Mouse (Mus musculus) thymus, postnatal 0 days (tissue): ENCODE data around the gene Cda. TPM values are rescaled to one million over a fixed set of nuclear protein-coding genes. Genes with fewer than 3 reads are reported as not detected.

Experiments used
- DNase-seq: peaks from one replicate; pipeline ENCODE4 v3.0.0-alpha.2; 2015; ENCODE audit warnings: low spot score
- polyA plus RNA-seq: library from polyadenylated mRNA; unstranded; fragments of >200 nt; fragmentation: Nextera tagmentation; extraction: Ambion mirVana; gene quantifications from 2 replicates; pipeline ENCODE4 v1.2.1, GENCODE M21; 2015

Gene Cda
- polyA plus RNA-seq, 1 experiment from 2014 or later: 0.55 TPM

DNA sequence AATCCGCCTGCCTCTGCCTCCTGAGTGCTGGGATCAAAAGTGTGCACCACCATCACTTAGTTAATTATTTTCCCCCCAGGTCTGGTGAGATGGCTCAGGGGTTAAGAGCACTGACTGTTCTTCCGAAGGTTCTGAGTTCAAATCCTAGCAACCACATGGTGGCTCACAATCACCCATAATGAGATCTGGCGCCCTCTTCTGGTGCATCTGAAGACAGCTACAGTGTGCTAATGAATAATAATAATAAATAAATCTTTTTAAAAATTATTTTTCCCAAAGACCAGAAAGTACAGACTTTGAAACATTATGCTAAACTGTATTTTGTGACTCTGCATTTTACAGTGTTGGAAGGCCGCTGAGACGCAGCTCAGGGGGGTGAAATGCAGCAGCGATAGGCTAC, 32.1 kb downstream of the Cda start:
- no peak for DNase-seq

- no peak for DNase-seq
Measured at GRCm38 (mm10) chr4:138335036-138335435, 32.8 kb downstream of the Cda start.

DNA sequence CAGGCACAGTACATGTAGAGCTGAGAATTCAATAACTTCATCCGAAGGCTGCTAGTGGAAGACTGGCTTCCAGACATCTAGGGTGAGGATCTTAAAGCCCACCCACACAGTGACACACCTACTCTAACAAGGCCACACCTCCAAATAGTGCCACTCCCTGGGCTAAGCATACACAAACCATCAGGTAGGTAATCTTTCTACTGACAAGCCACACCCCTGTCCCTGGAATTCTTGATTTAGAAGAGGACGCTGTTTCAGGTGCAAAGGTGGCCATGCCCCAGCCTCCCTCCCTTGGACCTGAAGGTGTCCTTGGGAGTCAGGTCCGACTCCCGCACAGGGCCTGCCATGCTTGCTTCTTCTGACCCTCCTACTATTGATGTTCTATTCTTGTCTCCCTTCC, 34.7 kb downstream of the Cda start:
- DNase-seq: no peak

- DNase-seq: no peak
Measured at GRCm38 (mm10) chr4:138331647-138332046, 36.1 kb downstream of the Cda start.

DNA sequence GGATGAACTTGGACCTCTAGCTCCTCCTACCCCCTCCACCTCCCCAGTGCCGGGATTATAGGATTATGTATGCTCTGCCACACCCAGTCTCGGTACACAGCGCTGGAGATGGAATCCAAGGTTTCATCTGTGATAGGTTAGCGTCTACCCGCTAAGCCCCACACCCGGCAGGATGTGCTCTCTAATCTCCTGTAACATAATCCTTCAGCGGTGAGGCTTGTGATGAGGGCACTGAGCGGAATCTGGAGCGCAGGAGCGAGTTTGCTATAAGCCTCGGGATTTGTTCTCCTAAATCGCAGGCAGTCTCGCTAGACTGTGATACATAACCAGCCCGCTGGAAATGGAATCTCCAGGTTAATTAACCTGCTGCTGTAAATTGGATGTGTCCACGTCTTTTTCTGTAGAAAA, 37.5 kb downstream of the Cda start:
- no peak for DNase-seq

DNA sequence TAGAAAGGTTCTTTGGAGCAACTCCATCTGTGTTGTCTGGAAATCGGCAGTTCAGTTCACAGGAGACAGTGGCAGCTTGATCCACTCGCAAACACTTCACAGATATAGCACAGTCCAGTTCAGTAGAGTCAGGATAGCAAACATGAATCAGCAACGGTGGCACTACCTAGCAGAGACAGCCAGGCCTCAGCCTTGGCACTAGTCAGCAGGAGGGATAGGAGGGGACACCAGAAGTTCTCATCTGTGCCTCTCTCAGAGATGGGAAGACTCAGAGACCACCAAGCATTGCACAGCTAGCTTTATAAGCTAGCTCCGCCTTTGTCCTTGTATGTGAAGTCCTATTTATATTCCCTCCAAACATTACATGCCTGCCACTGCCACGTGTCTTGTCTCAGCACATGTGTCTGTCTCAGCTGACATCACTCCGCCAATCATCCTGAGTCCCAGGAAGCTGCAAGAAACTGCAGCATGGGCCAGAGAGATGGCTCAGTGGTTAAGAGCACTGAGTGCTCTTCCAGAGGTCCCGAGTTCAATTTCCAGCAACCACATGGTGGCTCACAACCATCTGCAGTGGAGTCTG, 39.8 kb downstream of the Cda start:
- peak; percentile 46 for DNase-seq

DNA sequence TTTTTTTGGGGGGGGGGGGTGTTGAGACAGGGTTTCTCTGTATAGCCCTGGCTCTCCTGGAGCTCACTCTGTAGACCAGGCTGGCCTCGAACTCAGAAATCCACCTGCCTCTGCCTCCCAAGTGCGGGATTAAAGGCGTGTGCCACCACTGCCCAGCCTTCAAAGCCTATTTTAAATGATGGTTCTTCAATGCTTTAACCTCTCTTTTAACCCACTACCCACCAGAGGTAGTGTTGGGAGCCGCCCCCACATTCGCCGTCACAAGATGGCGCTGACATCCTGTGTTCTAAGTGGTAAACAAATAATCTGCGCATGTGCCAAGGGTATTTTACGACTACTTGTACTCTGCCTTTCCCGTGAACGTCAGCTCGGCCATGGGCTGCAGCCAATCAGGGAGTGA, 40.6 kb downstream of the Cda start:
- DNase-seq: peak; percentile 49

DNA sequence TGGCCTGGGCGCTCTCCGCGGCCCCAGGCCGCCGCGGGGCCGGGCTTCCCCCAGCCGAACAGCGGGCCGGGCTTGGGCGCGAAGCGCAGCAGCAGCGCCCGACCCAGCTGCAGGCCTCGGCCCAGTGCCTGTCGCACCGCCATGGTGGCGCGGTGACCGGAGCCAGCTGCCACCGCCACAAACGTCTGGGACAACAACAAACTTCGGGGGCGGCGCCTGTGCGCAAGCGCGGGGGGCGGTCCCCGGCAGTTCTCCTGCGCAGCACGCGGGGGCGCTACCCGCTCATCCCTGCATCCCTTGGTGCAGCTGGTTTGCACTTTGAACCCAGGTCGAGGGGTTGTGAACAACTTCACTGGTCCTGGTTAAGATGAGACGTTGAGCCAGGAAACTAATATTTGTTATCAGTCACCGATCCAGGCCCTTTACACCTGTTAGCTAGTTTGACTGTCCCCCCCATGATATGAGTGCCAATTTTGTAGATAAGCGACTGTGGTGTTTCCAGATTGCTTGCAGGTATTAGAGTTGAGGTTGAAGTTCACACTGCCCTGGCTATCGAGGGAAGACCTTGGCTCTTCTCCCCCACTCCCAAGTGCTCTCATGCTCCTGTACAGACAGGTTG, 41.6 kb downstream of the Cda start, which contains the start of gene Pink1:
Gene Pink1 (minus strand): TSS at position 231 of the 619 bp plus-strand sequence.
- DNase-seq: peak; percentile 91

DNA sequence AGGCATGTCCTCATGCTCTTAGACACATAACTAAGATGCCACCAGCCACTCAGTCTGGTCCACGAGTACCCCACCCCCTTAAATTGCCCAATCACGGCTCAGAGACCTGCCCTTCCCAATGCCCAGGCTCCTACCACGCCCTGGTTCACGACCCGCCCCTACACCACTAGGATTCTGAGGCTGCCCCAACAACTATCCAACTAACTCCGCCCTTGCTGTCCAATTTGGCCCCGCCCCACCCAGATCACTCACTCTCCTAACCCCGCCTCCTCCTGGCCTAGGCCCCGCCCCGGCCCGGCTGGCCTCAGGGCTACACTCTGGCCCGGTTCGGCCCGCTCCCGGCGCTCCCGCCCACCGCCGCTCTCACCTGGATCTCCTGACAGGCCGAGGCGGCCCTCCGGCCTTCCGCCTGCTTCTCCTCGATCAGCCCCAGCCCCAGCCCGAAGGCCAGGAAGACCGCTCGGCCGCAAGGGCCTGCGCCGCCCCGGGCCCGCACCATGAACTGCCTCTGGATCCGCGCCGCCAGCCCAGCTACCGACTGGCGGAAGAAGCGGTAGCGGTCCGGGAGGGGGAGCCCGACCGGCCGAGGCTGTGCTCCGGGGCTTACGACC, 42.2 kb downstream of the Cda start:
- peak; percentile 84 for DNase-seq

DNA sequence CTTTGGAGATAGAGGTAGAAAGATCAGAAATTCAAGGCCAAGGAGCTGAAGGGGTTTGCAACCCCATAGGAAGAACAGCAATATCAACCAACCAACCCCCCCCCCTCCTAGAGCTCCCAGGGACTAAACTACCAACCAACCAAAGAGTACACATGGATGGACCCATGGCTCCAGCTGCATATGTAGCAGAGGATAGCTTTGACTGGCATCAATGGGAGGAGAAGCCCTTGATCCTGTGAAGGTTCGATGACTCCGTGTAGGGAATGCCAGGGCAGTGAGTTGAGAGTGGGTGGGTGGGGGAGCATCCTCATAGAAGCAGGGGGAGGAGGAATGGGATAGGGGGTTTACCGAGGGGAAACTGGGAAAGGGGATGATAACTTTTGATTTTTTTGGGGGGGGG, 43.3 kb downstream of the Cda start:
- no peak for DNase-seq

GRCm38 (mm10) chr4:138323753-138324152, 44.0 kb downstream of the Cda start:
- no peak for DNase-seq

- no peak for DNase-seq
Measured at GRCm38 (mm10) chr4:138322692-138323091, 45.1 kb downstream of the Cda start.

- no peak for DNase-seq
Measured at GRCm38 (mm10) chr4:138321488-138321887, 46.3 kb downstream of the Cda start.

DNA sequence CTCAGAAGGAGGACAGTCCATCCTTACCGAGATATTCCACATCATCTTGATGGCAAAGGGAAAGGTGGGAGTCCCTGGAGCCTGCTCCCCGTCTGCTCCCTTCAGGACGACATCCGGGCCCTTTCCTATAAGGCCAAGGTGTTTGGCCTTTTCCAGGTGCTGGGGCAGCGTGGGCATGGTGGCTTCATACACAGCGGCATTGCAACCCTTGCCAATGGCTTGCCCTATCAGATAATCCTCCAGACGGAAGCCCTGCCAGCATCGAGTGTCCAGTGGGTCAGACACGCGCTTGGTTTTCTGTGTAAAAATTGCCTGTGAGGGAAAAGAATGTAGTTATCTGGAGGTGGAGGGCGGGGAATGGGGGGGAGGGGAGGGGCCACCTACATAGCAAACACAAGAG, 47.1 kb downstream of the Cda start:
- DNase-seq: no peak

DNA sequence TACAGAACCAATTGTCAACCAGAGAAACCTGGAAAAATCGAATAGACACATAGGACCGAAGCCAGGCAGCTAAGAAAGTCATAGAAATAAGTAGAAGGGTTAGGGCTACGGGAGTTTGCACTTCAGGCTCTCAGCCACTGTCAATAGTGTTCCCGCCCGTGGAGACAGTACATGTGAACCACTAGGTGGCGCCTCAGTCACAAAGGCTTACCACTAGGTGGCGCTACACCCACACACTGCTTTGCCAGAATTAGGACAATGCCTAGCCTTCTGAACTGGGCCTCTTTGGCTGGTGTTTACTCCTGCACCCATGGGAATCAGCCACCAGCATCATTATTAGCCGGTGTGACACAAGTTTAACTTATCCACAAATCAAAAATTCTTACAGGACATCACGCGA, 48.3 kb downstream of the Cda start:
- peak; percentile 85 for DNase-seq

DNA sequence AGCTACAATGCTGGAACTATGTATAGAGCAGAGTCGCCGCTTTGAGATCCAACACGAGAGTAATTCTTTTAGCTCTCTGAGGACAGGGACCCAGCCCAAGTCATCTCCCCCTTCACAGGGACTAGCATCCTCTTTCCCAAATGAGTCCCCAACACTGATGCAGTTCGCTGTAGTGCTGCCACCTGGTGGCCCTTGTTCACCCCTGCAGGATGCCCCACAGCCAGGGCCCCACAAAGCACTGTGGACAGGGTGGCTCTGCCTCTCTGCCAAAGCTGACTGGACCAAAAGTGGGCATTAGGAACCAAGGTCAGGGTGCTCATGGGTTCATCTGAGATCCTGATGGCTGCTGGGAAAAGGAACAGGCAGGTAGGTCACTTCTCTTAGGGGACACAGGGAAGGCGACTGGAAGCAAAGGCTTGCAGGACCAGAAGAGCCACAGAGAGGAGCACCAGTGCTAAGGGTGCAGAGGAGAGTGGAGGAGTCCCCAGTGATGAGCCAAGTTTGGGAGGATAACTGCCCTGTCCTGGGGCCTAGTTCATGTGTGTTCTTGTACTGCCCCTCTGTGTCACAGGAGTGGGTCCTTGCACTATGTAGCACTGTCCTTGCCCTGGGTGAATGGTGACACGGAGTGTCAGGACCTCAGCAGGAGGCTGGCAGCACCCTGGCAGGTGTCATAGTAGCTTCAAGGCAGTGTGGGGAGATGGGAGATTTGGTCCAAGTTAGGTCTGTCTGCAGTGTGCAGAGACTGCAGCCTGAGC, 49.1 kb downstream of the Cda start:
- peak; percentile 61 for DNase-seq

DNA sequence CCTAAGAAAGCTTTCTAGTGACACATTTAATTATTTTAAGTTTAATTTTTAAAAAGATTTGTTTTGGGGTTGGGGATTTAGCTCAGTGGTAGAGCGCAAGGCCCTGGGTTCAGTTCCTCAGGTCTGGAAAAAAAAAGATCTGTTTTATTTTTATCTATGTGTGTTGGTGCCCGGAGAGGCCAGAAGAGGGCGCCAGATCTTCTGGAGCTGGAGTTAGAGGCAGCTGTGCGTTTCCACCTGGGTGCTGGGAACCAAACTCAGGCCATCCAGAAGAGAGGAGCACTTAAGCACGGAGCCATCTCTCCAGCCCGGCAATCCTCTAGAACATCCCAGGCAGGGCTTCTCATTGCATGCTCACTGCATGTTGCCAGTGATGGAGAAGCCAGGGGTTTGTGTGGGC, 51.4 kb downstream of the Cda start:
- no peak for DNase-seq

GRCm38 (mm10) chr4:138315781-138316180, 52.0 kb downstream of the Cda start:
- peak; percentile 32 for DNase-seq

- no peak for DNase-seq
Measured at GRCm38 (mm10) chr4:138313795-138314194, 54.0 kb downstream of the Cda start.

GRCm38 (mm10) chr4:138313021-138313420, 54.8 kb downstream of the Cda start:
- no peak for DNase-seq

DNA sequence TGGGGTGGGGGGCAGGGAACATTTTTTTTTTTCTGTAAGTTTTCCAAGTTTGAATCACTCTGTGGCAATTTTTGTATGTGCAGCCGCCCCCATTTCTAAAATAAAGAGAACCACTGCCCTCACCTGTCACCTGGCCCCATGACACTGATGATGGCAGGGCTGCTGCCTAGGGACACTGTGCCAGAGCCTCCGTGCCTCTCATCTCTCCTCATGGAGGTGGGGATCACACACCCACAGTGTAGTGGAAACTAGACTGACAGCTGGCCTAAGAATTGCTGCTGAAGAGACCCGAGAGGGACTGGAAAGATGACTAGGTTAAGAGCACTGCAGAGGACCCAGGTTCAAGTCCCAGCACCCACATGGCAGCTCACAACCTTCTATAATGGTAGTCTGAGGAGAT, 55.7 kb downstream of the Cda start:
- no peak for DNase-seq

DNA sequence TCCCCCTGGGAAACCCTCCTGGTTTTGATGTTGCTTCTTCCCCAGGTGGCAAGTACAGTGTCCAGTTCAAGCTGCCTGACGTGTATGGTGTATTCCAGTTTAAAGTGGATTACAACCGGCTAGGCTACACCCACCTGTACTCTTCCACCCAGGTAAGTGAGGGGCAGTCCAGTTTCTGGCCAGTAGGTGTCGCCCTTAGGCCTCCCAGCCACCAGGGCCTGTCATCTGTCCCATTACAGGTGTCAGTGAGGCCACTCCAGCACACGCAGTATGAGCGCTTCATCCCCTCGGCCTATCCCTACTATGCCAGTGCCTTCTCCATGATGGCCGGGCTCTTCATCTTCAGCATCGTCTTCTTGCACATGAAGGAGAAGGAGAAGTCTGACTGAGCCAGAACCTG, 56.2 kb downstream of the Cda start:
- DNase-seq: peak; percentile 43
